Mouse (Mus musculus): ENCODE data around the gene Odf3b.

DNA sequence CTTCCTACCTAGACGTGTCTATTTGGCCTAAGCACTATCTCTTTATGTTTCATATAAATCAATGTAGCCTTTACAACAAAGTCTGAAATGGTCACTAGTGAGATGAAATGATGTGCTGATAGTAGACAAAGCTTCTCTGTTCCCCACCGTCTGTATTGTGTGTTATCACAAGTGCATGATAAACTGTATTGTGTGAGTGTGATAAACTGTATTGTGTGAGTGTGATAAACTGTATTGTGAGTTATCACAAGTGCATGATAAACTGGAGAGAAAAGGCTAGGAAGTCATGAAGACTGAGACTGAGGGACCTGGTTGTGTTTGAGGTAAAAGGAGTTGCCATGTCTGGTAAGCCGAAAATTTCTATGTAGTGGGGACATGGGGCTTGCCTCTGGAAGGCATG is 20.3 kb downstream of the Odf3b start:
- TF ChIP-seq FLI1 (IDR thresholded peaks at IDR 0.05; ENCODE audit: low read length) (no peak), GATA1 (IDR thresholded peaks at IDR 0.05; ENCODE audit: borderline replicate concordance, low read length) (no peak)
